Mouse (Mus musculus) neutrophil, adult 5-6 weeks (primary cell): ENCODE data around the gene Atp5g1. TPM values are rescaled to one million over a fixed set of nuclear protein-coding genes. Genes with fewer than 3 reads are reported as not detected.
"Not testable (repeated sequence)": the region's sequence is repeated elsewhere in the genome, so short reads cannot be mapped to it uniquely, and the experiment has no call there.

ENCODE experiments used
- ATAC-seq: fragments of 151-379, 151-347 bp; 2 replicates; pipeline ENCODE4 v1.8.0; 2017; ENCODE audit warnings: mild to moderate bottlenecking, moderate TSS enrichment; ENCODE audit not compliant: insufficient number of reproducible peaks, poor library complexity, low FRiP score, severe bottlenecking; ENCODE audit errors: extremely low read depth
- total RNA-seq: library from RNA; stranded (forward); fragments of 200-1000 nt; gene quantifications from 2 replicates; pipeline ENCODE4 v1.2.3, GENCODE M21; 2017

The Atp5g1 gene
- 7.6 and 10.8 TPM in 2 replicates for total RNA-seq

DNA sequence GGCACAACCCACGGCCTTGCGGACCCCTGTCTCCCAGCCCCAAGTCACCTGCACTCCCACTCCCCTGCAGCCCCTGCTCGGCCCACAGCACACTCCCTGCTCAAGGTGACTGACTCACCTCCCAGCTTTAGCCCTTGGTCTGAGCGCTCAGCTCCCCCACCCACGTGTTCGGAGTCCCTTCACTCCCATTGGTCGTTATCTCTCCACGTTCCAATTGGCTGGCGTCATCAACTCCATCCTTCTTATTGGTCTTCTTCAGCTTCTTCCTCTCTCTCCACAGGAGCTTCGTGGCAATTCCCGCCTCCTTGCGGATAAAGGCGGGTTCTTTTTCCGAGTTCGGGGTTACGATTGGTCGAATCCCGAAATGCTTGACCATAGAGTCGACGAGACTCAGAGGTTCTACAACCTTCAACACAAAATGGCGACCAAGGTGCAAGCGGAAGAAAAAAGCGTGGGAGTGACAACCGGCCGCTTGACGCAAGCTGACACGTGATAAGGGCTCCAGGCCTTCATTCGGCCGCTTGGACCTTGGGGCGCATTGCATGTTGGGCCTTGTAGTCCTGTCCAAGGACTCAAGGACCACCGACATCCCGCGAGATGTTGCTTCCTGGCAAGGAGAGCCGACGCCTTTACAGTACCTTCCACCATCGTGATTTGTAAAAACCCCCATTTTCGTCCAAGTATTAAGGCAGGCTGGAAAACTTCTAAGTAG, at the start of gene Atp5g1:
Atp5g1 (minus strand) TSS at position 162 of the 712 bp plus-strand sequence.
- peak; percentile 92 for ATAC-seq

DNA sequence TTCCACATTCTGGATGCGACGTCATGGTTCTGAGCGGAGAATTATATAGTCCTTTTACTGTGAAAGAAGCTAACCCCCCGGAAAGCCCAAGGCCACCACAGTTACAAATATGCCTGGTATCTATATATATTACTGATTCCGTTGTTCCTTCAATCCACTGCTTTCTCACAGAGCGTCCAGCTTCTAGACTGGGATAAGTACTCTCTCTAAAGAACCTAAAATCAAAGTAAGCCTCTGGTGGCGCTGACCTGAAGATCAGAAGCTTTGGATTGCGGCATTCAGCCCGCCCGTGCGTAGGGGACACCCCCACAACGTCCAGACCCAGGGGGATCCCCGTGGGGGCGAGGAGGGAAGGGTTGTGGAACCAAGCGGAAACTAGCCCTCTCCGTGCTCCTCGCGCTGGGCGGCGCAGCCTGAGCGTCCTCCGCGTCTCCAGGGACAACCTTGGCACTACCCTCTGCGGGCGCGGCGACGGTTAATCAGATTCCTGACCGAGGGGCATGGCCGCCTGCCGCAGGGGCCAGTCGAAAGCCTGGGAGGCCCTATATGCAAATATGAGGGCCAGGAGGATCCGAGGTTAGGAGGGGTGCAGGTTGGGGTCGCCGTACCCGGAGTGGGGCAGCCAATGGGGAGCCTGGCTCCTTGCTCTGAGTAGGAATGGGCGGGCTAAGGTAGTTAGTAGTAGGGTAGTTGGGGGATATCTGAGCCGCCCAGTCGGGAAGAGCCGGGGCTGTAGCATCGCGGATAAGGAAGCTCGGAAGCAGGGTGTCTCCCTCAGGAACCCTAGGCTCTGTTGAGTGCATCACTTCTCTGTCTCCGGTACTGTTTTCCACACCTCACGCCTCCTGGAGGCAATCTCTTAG, 48.8 kb upstream of the Atp5g1 start:
- no peak for ATAC-seq

DNA sequence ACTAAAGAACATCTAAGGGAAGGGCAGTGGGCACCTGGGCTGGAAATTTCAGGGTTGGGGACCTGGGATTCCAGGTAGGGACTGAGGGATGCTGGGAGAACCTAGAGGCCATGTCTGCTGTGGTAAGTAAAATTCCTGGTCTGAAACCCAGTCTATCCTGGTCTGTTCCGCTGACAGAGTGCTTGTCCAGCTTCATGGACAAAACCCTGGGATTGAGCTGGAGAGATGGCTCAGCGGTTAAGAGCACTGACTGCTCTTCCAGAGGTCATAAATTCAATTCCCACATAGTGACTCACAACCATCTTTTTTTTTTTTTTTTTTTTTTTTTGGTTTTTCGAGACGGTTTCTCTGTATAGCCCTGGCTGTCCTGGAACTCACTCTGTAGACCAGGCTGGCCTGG, 47.3 kb upstream of the Atp5g1 start:
- not testable (repeated sequence) for ATAC-seq

DNA sequence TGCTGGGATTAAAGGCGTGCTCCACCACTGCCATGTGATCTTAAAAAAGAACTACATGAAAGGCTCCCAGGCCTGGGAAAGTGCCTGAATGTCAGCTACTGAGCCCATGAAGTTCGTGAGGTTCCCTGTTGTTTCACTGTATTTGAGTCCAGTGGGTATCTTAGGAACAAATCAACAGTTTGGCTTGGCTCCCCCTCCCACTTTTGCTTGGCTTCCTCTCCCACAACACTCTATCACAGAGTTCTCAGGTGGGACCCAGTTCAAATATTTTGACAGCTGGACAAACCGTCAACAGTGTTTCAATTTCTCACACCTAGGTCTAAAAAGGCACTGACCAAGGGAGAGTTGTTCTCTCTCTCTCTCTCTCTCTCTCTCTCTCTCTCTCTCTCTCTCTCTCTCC, 43.9 kb upstream of the Atp5g1 start:
- ATAC-seq = no peak

DNA sequence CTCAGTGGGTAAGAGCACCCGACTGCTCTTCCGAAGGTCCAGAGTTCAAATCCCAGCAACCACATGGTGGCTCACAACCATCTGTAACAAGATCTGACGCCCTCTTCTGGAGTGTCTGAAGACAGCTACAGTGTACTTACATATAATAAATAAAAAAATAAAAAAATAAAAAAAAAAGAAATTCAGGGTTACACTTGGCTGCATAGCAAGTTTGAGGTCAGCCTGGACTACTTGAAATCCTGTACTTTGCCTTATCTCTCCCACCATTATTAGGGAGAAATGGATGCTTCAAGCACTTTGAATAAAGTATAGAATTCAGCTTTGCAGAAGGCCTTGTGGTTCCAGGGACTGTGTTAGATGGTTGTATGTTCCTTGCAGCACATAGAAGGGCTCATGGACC, 41.5 kb upstream of the Atp5g1 start:
- ATAC-seq = not testable (repeated sequence)

DNA sequence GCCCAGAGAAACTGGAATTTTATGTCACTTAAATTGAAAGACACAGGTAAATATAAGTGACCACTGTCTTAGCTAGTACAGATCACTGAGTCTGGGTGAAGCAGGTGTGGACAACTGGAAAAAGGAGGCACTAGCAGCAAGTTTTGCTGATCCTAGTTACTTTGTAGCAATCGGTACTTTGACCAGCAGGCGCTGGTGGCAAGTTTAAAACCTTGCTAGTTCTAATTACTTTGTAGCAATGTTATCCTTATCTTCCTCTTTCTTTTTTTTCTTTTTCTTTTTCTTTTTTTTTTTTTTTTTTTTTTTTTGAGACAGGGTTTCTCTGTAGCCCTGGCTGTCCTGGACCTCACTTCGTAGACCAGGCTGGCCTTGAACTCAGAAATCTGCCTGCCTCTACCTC, 40.6 kb upstream of the Atp5g1 start:
- ATAC-seq = no peak

DNA sequence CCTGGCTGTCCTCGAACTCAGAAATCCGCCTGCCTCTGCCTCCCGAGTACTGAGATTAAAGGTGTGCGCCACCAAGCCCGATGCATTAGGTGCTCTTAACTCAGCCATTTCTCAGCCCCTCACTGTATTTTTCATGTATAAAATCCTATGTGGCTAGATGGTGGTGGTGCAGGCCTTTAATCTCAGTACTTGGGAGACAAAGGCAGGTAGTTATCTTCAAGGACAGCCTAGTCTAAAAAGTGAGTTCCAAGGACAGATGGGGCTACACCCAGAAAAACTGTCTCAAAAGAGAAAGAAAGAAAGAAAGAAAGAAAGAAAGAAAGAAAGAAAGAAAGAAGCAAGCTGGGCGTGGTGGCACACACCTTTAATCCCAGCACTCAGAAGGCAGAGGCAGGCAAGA, 39.9 kb upstream of the Atp5g1 start:
- ATAC-seq = no peak

DNA sequence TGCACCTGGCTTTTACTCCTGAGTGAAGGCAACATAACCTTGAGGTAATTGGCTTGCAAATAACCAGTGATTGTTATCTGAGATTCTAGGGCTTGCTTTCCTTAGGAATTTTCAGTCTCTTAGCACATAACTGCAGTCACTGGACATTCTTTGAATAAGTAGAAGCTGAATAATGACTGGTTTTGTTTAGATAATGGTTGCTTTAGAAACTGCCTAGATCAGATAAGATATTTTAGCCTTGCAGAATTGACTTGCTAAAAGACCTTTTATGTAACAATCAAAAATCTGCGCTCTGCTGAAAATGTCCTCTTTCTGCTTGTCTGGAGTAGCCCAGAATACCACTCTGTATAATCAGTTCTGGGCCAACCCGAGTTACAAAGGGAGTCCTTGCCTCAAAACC, 38.6 kb upstream of the Atp5g1 start:
- ATAC-seq = no peak

DNA sequence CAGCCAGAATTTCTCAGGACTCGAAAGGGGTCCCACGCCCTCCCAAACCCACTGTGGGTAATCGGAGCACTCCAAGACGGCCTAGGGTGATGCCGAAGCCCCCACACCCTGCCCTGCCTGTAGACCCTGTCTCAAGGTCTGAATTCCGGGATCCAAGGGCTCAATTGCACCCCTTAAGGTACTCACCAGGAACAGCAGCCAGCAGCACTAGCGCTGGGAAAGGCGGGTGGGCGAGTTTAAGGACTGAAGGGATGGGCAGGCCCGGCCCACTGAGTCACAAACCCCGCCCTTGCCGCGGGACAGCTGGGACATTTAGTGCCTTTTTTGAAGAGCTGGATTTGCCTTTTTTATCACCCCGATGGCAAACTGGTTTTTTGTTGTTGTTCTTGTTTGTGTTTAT, 36.3 kb upstream of the Atp5g1 start, which contains the start of gene Calcoco2:
Calcoco2 (minus strand) TSS at position 214 of the 400 bp plus-strand sequence.
- ATAC-seq = no peak

DNA sequence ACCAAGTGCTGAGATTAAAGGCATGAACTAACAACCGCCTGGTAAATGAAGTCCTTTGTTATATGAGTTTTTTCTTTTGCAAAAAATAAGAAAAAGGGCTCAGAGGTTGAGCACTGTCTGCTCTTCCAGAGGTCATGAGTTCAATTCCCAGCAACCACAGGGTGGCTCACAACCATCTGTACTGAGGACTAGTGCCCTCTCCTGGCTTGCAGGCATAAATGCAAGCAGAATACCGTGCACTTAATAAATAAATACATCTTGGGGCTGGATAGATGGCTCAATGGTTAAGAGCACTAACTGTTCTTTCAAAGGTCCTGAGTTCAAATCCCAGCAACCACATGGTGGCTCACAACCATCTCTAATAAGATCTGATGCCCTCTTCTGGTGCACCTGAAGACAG, 35.5 kb upstream of the Atp5g1 start:
- ATAC-seq = not testable (repeated sequence)

DNA sequence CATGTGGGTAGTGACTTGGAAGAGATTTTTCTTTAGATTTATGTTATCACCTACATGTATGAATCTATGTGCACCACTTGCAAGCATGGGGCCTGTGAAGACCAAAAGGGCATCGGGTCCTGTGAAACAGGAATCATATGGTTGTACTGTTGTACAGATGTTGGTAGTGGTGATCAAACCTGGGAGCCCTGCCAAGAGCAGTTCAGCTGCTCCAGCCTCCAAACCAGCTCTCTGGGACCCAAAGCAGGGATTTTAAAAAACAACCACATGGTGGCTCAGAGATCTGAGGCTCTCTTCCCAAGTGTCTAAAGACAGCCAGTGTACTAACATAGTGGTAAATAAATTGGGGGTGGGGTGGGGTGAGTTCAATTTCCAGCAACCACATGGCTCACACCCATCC, 32.9 kb upstream of the Atp5g1 start:
- ATAC-seq = no peak

DNA sequence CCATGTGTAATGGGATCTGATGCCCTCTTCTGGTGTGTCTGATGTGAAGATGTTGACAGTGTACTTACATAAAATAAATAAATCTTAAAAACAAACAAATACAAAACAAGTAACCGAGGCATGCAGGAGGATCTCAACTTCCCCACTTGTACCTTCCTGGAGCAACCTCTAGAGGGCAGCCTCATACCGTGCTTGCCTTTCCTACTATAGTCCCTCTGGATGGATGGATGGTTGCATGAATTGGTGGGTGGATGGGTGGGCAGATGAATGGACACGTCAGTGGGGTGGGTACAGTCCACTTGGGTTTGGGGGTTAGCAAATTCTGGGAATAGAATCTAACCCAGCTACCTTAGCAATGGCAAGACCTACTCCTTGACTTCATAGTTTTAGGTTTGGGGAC, 17.9 kb upstream of the Atp5g1 start:
- 0 out of 2 replicates have a peak, but pooled peaks have one; percentile 41 for ATAC-seq

DNA sequence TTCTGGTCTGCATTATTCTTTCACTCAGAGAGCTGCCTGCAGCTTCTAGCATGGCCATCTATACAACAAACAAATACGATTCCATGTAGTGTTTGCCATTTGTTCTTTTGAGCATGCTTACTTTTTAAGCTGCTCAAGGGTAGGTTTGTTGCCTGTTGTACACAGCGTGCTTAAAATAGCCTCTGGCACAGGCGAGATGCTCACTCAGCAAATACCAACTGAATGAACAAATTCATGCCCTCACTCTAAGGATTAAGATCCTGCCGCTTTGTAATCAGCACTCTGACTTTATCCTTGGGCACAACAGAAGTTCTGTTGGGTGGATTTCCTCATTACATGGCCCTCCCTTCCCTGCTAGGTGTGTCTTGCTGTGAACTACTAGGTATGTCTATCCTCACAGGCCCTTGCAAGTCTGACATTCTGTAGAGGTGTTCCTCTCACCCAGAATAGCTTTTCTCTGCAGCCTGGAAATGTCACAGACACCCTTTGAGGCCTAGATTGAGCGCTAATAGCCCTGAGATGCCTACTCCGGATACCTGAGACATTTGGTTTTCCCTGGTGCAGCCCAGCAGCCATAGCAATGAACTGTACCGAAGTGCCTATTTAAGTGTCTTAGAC, 17.3 kb upstream of the Atp5g1 start:
- ATAC-seq = no peak

DNA sequence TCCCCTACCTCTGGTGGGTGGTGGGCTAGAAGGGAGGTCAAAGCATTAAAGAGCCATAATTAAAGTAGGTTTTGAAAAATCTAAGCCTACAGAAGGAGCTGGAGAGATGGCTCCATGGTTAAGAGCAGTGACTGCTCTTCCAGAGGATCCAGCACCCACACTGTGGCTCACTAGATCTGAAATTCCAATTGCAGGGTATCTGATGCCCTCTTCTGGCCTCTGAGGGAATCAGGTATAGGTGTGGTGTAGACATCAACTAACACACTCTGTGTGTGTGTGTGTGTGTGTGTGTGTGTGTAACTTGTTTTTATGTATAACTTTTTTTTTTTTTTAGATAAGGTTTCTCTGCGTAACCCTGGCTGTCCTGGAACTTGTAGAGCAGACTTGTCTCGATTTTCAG, 15.6 kb upstream of the Atp5g1 start:
- ATAC-seq = no peak

DNA sequence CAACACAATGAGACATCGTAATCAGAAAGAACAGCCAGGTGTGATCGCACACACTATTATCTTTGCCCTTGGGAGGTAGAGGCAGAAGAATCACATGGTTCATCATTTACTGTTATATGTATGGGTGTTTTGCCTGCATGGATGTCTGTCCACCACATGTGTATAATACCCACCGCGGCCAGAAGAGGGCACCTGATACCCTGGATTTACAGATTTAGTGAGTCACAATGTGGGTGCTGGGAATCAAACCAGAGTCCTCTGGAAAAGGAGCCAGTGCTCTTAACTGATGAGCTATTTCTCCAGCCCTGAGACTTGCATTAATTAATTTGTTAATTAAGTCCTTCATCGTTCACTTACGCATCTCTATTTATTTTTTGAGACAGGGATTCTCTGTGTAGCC, 12.5 kb upstream of the Atp5g1 start:
- no peak for ATAC-seq

DNA sequence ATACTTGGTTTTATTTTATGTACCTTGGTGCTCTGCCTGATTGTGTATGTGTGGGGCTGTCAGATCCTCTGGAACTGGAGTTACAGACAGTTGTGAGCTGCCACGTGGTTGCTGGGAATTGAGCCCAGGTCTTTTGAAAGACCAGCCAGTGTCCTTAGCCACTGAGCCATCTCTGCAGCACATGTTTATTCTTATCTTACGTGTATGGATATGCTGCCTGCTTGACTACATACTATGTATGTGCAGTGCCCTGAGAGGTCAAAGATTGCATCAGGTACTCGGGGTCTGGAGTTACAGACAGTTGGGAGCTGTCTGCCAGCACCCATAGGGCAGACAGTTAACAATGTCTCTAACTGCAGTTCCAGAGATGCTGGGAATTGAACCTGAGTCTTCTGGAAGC, 7.2 kb upstream of the Atp5g1 start:
- no peak for ATAC-seq

DNA sequence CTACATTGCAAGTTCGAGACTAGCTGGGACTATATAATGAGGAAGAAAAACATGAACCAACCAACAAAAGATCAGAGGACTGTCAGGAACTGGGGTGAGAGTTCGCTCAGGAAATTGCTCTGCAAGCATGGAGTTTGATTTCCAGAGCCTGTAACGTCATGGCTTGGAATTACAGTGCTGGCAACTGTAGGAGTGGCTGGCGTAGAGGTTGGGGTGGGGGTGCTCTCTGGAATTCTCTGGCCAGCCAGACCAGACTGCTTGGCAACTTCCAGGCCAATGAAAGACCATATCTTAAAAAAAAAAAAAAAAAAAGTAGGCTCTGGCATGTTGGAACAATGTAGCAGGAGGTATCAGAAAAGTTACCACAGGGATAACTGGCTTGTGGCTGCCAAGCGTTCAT, 5.3 kb upstream of the Atp5g1 start:
- ATAC-seq = no peak

DNA sequence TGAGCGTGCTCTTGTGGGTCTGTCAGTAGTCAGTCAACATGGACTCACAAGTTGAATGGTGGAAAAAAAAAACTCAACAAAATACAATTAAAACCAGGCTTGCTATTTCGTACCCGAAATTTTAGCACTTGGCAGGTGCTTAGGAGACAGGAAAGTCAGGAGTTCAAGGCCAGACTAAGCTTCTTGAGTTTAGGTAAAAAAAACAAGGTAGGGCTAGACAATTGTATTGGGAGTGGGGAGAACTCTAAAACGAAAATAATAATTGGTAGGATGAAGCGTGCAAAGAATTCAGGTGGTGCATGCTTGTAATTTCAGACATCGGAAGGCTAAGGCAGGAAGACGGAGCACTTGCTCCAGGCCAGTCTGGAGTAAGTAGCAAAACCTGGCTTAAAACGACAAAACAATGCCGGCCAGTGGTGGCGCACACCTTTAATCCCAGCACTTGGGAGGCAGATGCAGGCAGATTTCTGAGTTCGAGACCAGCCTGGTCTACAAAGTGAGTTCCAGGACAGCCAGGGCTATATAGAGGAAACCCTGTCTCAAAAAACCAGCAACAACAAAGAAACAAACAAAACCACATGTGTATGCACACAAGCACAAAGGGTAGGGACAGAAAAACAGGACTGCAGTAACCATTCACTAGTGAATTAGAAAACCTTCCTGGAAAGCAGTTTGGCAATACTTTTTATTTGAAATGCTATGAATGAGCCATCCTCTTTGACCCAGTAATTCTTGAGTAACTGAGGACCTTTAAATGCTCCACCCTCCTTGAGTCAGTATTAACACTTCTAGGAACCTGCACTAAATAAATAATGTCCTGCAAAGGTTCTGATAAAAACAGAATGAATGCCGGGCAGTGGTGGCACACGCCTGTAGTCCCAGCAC, 993 bp upstream of the Atp5g1 start:
- no peak for ATAC-seq

DNA sequence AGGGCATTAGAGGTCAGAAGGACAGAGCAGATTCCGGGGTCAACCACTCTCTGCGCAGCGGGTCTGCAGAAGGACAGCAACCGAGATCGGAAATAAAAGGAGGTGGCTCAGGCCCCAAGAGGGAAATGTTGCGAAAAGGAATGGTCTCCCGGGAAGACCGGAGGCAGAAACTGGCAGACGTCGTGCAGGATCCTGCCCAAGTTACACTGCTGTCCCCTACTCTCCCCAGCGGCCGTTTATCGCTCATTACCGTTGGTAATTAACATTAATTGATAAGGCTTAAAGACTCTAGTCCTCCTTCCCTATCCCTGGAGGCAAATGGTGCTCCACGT, 327 bp downstream of the Atp5g1 start:
- ATAC-seq = no peak
